Mouse (Mus musculus) forebrain, embryonic 12.5 days (tissue): ENCODE measurements at regions not wholly inside any gene's neighbourhood (a gene's known extent, or its start where the extent isn't known, plus 50 kb on each side); places are given as distances from the start of the nearest gene placed in this dataset.

Experiments
- ATAC-seq: fragments of 200-750 bp; cut with Nextera tagmentation; 2 replicates; pipeline ENCODE4 v1.8.0; 2017; ENCODE audit warnings: moderate TSS enrichment; ENCODE audit not compliant: low FRiP score
- H3K27ac ChIP-seq: fragments of 300-500 bp; sonication (generic); 2 replicates; pipeline ENCODE4 v1.5.1; 2016; ENCODE audit warnings: mild to moderate bottlenecking
- H3K27me3 ChIP-seq: fragments of 300-500 bp; sonication (generic); 2 replicates; pipeline ENCODE4 v1.6.1; 2016; ENCODE audit warnings: mild to moderate bottlenecking
- H3K36me3 ChIP-seq: fragments of 300-500 bp; sonication (generic); replicated peaks from 2 replicates; pipeline ENCODE4 v1.6.1; 2016; ENCODE audit warnings: mild to moderate bottlenecking
- H3K4me1 ChIP-seq: fragments of 300-500 bp; sonication (generic); 2 replicates; pipeline ENCODE4 v1.6.1; 2016
- H3K4me2 ChIP-seq: fragments of 300-500 bp; sonication (generic); 2 replicates; pipeline ENCODE4 v1.6.1; 2016; ENCODE audit warnings: mild to moderate bottlenecking, moderate library complexity
- H3K4me3 ChIP-seq: fragments of 300-500 bp; sonication (generic); replicated peaks from 2 replicates; pipeline ENCODE4 v1.5.1; 2016; ENCODE audit warnings: mild to moderate bottlenecking
- H3K9ac ChIP-seq: fragments of 300-500 bp; sonication (generic); 2 replicates; pipeline ENCODE4 v1.6.1; 2016; ENCODE audit warnings: mild to moderate bottlenecking
- H3K9me3 ChIP-seq: fragments of 300-500 bp; sonication (generic); 2 replicates; pipeline ENCODE4 v1.6.1; 2016
- WGBS: fragments of 180-500 bp; shearing (Covaris S2); methylation state at CpG from one replicate; pipeline ENCODE4 v1.1.7; 2016; 5-methylcytosine and 5-hydroxymethylcytosine counted together

GRCm38 (mm10) chr16:5760821-5761220 lies 124.3 kb upstream of the Rbfox1 start:
- H3K36me3 ChIP-seq = no peaks in the 10 kb centered on the region
- no peak for ATAC-seq
- 95% methylated on average over 4 of the region's 4 CpGs for WGBS
- H3K4me1 ChIP-seq = no peaks in the 10 kb centered on the region
- H3K27me3 ChIP-seq = 0 out of 2 replicates have a peak, but pooled peaks cover 3% of the 10 kb centered on the region
- H3K4me3 ChIP-seq = no peak overlapping the region
- no peak overlapping the region for H3K9ac ChIP-seq
- H3K27ac ChIP-seq = no peak overlapping the region
- no peak overlapping the region for H3K4me2 ChIP-seq
- H3K9me3 ChIP-seq = no peaks in the 10 kb centered on the region

- Histone ChIP-seq H3K27ac (no peak overlapping the region), H3K27me3 (peaks cover 9% of the 10 kb centered on the region; the same call in 1 of the 2 replicates), H3K36me3 (no peaks in the 10 kb centered on the region), H3K4me3 (no peak overlapping the region), H3K9me3 (no peaks in the 10 kb centered on the region), H3K4me1 (no peaks in the 10 kb centered on the region), H3K9ac (no peak overlapping the region), H3K4me2 (no peak overlapping the region)
- WGBS = 71% methylated on average over 2 of the region's 2 CpGs
- no peak for ATAC-seq
Observed at GRCm38 (mm10) chr16:5759021-5759420, 126.1 kb upstream of the Rbfox1 start.

DNA sequence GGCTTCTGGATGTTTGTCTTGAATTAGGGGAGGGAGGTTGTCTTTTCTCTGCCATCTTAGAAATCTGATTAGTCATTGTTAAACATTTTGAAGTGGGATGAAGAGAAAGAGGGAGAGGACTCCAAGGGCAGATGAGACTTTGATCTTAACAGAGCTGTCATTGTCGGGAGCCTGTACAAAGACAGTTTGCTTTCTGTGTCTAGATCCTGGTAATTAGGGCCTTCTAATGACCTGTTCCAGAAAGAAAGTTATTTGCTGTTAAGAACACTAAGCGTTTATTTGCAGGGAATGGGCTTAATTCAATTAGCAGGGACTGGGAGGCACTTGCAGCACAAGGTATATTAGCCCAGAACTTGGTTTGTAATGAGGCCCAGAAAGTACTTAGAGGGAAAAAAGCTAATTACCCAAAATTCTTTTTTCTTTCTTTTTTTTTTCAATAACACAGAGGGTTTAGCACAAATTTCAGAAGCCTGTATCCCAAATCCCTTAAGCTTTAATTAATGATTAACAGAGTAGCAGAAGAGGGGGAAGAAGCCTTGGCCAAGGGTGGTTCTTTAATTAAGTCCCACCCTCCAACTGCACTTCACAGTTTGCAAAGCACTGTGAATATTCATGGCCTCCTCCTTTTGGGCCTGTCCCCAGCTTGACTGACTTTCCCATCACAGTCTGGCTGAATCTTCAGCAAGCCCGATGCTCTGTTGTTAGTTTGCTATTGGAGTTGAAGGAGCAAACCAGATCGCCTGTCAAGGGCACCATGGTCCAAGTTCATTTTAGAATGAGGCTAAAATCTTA lies 142.2 kb upstream of the Rbfox1 start:
- WGBS = 30% methylated on average over 4 of the region's 4 CpGs
- ATAC-seq = no peak
- H3K4me2 ChIP-seq = no peak overlapping the region

GRCm38 (mm10) chr16:5740776-5741175 lies 144.4 kb upstream of the Rbfox1 start:
- H3K27ac ChIP-seq = no peak overlapping the region
- no peak overlapping the region for H3K4me2 ChIP-seq
- H3K36me3 ChIP-seq = no peaks in the 10 kb centered on the region
- WGBS = 74% methylated on average over 7 of the region's 7 CpGs
- peaks cover 3% of the 10 kb centered on the region; the same call in 1 of the 2 replicates for H3K4me1 ChIP-seq
- ATAC-seq = no peak
- H3K9me3 ChIP-seq = no peaks in the 10 kb centered on the region
- peaks cover 90% of the 10 kb centered on the region for H3K27me3 ChIP-seq
- no peak overlapping the region for H3K9ac ChIP-seq
- H3K4me3 ChIP-seq = no peak overlapping the region

More for the DNA sequence above, 142.2 kb upstream of the Rbfox1 start:
- Histone ChIP-seq H3K4me1 (peaks cover 3% of the 10 kb centered on the region; the same call in 1 of the 2 replicates), H3K9ac (no peak overlapping the region), H3K27ac (no peak overlapping the region), H3K9me3 (no peaks in the 10 kb centered on the region), H3K27me3 (peaks cover 90% of the 10 kb centered on the region), H3K36me3 (no peaks in the 10 kb centered on the region), H3K4me3 (no peak overlapping the region)

- Histone ChIP-seq H3K4me1 (no peaks in the 10 kb centered on the region), H3K36me3 (no peaks in the 10 kb centered on the region), H3K27me3 (peaks cover 81% of the 10 kb centered on the region), H3K9me3 (no peaks in the 10 kb centered on the region), H3K9ac (no peak overlapping the region), H3K27ac (no peak overlapping the region), H3K4me3 (no peak overlapping the region), H3K4me2 (no peak overlapping the region)
- no peak for ATAC-seq
- WGBS = 83% methylated on average over 4 of the region's 4 CpGs
Observed at GRCm38 (mm10) chr16:5733608-5734007, 151.5 kb upstream of the Rbfox1 start.

- Histone ChIP-seq H3K27me3 (0 out of 2 replicates have a peak, but pooled peaks cover 6% of the 10 kb centered on the region), H3K4me3 (no peak overlapping the region), H3K9me3 (no peaks in the 10 kb centered on the region)
Observed at GRCm38 (mm10) chr16:5722506-5722905, 162.6 kb upstream of the Rbfox1 start.

GRCm38 (mm10) chr16:5713476-5713875 lies 171.7 kb upstream of the Rbfox1 start:
- H3K27me3 ChIP-seq = no peaks in the 10 kb centered on the region
- H3K9ac ChIP-seq = no peak overlapping the region
- no peaks in the 10 kb centered on the region for H3K9me3 ChIP-seq
- no peak overlapping the region for H3K27ac ChIP-seq
- 78% methylated on average over 4 of the region's 4 CpGs for WGBS
- no peaks in the 10 kb centered on the region for H3K36me3 ChIP-seq
- no peak for ATAC-seq
- no peak overlapping the region for H3K4me3 ChIP-seq
- H3K4me1 ChIP-seq = no peaks in the 10 kb centered on the region
- no peak overlapping the region for H3K4me2 ChIP-seq

More at GRCm38 (mm10) chr16:5722506-5722905, 162.6 kb upstream of the Rbfox1 start:
- Histone ChIP-seq H3K9ac (no peak overlapping the region), H3K4me1 (no peaks in the 10 kb centered on the region), H3K4me2 (no peak overlapping the region), H3K36me3 (no peaks in the 10 kb centered on the region), H3K27ac (no peak overlapping the region)
- no peak for ATAC-seq

- Histone ChIP-seq H3K9me3 (no peaks in the 10 kb centered on the region), H3K36me3 (no peaks in the 10 kb centered on the region), H3K27me3 (no peaks in the 10 kb centered on the region), H3K4me3 (no peak overlapping the region), H3K27ac (no peak overlapping the region), H3K4me2 (no peak overlapping the region), H3K9ac (no peak overlapping the region), H3K4me1 (no peaks in the 10 kb centered on the region)
- 77% methylated on average over 5 of the region's 5 CpGs for WGBS
- ATAC-seq = no peak
Observed at GRCm38 (mm10) chr16:5709831-5710230, 175.3 kb upstream of the Rbfox1 start.

GRCm38 (mm10) chr16:5700731-5701255 lies 184.4 kb upstream of the Rbfox1 start:
- Histone ChIP-seq H3K36me3 (no peaks in the 10 kb centered on the region), H3K4me3 (no peak overlapping the region), H3K27ac (no peak overlapping the region), H3K4me1 (no peaks in the 10 kb centered on the region), H3K4me2 (no peak overlapping the region), H3K9me3 (no peaks in the 10 kb centered on the region), H3K27me3 (no peaks in the 10 kb centered on the region), H3K9ac (no peak overlapping the region)
- WGBS = 58% methylated on average over 9 of the region's 9 CpGs
- no peak for ATAC-seq

DNA sequence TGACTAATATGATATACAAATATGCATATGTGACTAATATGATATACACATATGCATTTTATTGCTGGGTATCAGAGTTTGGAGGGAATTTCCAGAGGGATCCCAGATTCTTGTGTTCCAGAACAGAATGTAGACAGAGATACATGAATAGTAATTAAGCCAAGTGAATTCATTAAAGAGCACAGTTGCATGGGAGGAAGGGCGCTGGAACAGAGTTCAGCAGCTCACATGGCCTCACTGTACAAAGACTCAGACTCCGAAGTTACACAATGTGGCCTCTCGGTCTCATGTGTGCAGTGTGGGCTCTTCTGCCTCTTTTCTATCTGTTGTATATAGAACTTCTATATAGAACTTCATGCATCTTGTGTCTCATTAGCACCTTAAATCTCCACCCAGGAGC lies 196.8 kb upstream of the Rbfox1 start:
- H3K9ac ChIP-seq = no peak overlapping the region
- H3K27ac ChIP-seq = no peak overlapping the region
- H3K9me3 ChIP-seq = no peaks in the 10 kb centered on the region
- H3K4me1 ChIP-seq = no peaks in the 10 kb centered on the region
- H3K4me2 ChIP-seq = no peak overlapping the region
- no peak overlapping the region for H3K4me3 ChIP-seq
- ATAC-seq = no peak
- 88% methylated on average over 3 of the region's 3 CpGs for WGBS
- no peaks in the 10 kb centered on the region for H3K36me3 ChIP-seq
- no peaks in the 10 kb centered on the region for H3K27me3 ChIP-seq

DNA sequence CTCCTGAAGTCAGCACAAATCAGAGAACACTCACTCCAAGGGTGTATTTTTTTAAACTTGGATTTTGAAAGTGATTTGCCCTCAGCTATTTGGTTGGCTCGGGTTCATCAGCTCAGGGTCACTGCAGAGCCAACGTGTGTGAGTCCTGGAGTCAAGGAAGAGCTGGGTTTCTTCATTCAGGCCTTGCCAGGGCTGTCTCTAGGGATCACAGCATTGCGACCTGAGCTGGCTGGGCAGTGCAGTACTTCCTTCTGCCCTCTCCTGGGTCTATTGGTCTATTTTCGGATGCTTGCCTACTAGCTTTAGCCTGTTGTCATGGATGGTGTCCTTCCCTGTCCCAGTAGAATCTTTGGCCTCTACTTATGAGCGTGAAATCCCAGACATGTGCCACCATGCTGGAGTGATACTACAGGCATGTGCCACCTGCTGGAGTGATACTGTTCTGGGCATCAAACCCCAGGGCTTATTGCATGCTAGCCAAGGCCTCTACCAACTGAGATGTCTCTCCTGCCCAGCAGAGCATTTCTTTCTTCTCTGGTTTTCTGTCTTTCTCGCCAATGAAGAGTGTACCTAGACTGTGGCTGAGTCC lies 211.7 kb upstream of the Rbfox1 start:
- no peaks in the 10 kb centered on the region for H3K9me3 ChIP-seq
- H3K4me1 ChIP-seq = 0 out of 2 replicates have a peak, but pooled peaks cover 2% of the 10 kb centered on the region
- WGBS = 77% methylated on average over 6 of the region's 6 CpGs
- no peak for ATAC-seq
- H3K4me3 ChIP-seq = no peak overlapping the region
- H3K27ac ChIP-seq = no peak overlapping the region
- H3K27me3 ChIP-seq = no peaks in the 10 kb centered on the region
- H3K36me3 ChIP-seq = no peaks in the 10 kb centered on the region
- no peak overlapping the region for H3K4me2 ChIP-seq
- no peak overlapping the region for H3K9ac ChIP-seq

GRCm38 (mm10) chr16:5672871-5673270 lies 212.3 kb upstream of the Rbfox1 start:
- no peaks in the 10 kb centered on the region for H3K9me3 ChIP-seq
- no peaks in the 10 kb centered on the region for H3K27me3 ChIP-seq
- H3K4me1 ChIP-seq = 0 out of 2 replicates have a peak, but pooled peaks cover 5% of the 10 kb centered on the region
- H3K9ac ChIP-seq = no peak overlapping the region
- no peak overlapping the region for H3K4me2 ChIP-seq
- H3K4me3 ChIP-seq = no peak overlapping the region
- ATAC-seq = no peak
- H3K27ac ChIP-seq = no peak overlapping the region
- H3K36me3 ChIP-seq = no peaks in the 10 kb centered on the region
- WGBS = 67% methylated on average over 4 of the region's 4 CpGs
